Mouse (Mus musculus): ENCODE data around the gene Pilrb2.

The Pilrb2 gene

DNA sequence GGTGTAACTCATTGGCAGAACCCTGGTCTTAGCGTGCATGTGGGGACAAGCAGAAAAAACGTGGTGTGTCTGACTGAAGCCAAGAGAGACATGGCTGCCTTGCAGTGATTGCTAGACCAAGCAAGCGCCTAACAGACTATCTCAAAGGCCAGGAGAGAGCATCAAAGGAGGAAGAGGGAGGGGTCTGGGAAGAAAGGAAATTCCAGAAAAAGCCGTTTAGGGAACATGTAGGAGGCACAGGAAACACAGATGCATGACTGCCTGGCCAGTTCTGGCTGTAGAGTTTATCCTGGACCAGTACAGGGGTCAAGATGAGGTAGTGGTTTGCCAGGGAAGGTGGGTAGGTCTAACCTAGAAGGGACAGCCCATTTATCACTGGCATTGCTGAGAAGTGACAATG is 38.1 kb downstream of the Pilrb2 start:
- DNase-seq (ENCODE audit: low read depth, low spot score), result no peak

DNA sequence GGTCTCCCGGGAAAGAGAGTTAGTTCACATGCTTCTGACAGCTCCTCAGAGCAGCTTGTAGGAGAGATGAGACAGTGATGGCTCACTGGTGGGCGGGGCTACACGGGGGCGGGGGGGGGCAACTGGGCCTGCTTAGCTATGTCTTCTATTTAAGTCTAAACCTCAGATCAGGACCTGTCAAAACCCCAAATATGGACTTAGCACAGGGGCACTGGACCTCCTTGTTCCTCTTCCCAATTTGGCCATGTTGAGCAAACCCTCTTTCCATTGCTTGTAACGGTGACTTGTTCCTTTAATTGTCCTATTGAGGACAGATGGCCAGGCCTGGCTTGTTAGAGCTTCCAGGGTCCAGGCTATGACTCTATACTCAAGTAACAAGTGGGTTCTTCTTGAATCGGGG is 40.1 kb downstream of the Pilrb2 start:
- no peak for DNase-seq (ENCODE audit: low read depth, low spot score)

DNA sequence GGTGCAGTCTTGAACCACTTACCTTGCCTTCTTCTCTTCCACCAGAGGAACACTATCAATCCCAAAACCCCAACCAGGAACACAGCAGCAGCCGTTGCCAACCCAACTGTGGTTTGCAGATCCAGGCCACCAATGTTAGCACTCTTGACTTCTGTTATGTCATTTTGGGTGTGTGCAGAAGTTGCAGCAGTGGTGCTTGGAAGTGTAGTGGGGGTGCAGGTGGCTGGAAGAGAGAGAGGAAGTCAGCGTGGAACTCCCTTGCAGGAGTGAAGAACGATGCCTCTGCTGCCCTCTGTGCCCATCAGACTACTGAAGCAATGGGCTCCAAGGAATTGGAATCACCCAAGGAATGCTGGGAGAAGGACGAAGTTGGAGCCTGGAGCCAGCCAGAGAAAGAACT is 40.5 kb downstream of the Pilrb2 start:
- no peak for DNase-seq (ENCODE audit: low read depth, low spot score)

DNA sequence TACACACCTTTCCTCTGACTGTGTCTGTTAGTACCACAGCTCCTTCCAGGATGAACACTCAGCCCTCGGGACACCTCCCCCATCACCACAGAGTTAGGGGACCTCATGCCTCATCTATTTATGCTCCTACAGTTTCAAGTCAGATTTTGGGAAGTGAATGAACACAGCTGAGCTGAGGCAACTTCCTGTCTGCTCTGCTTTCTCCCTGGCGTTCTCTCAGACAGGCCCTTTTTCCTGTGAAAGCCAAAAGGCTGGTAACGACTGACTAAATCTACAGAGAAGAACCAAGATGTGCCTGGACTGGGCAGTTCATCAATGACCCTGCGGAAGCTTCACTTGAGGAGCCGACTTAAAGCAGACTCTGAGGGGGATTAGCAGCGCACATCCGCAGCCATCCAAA is 41.4 kb downstream of the Pilrb2 start:
- DNase-seq (ENCODE audit: low read depth, low spot score), result no peak

DNA sequence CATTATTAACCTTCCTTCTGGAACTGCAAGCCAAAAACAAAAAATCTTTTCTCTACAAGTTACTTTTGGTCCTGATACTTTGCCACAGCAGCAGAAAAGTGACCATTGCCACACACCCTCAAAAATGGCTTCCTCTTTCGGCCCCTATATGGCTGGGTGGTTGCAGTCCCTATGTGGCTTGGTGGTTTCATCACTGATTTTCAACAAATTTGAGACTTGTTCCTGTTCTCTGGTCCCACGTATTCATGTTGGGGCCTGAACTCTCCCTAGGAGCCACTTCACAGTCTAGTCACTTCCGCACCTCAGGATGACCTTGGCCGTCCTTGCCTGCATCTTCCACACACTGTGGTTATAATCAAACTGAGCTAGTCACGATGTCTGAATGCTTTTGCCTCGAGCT is 42.9 kb downstream of the Pilrb2 start:
- DNase-seq (ENCODE audit: low read depth, low spot score), result no peak

DNA sequence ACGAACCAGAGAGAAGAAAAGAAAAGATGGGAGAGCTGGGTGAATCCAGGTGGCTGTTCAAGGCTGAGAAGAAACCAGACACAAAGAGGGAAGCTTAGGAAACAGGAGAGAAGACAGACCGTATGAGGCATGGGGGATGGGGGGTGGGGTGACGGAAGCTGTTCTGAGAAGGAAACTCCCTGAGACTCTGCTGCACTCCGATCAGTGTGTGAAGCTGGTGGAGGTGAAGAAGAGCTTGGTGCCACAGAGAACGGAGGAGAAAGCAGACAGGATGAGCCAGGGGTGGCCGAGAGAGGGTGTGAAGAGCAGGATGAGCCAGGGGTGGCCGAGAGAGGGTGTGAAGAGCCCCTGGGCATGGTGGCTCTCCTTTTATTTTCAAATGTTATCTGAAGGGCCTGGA is 45.2 kb downstream of the Pilrb2 start:
- no peak for DNase-seq (ENCODE audit: low read depth, low spot score)

DNA sequence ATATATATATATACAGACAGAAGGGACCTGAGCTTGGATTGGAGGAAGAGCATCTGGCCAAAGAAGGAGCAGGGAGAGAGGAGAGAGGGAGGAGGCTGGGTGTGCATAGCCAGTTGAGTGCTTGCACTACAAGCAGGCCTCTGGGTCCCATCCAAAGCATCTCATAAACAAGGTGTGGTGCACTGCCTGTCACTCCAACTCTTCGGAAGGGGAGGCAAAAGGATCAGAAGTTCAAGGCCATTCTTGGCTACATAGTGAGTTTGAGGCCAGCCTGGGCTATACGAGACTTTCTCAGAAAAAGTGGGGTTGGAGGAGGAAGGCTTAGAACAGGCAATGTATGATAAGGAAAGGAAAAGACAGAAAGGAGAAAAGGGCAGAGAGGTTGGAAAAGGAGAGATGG is 45.6 kb downstream of the Pilrb2 start:
- DNase-seq (ENCODE audit: low read depth, low spot score), result no peak

DNA sequence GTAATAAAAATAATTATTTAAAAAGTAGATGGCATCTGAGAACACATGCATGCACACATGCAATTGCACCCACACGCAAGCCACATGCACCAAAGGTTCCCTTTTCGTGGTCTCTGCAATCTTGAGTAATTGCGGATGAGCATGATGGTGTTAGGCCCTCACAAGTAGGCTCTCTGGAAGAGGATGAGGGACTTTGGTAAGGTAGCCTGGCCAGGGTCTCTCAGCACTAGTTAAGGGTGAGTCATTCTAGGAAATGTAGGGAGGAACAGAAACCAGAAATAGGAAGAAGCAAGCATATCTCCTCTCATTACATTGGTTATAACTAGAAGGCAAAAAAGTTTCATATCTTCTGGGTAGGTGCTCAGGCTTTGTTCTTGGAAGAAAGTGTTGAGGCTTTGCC is 46.6 kb downstream of the Pilrb2 start:
- no peak for DNase-seq (ENCODE audit: low read depth, low spot score)

DNA sequence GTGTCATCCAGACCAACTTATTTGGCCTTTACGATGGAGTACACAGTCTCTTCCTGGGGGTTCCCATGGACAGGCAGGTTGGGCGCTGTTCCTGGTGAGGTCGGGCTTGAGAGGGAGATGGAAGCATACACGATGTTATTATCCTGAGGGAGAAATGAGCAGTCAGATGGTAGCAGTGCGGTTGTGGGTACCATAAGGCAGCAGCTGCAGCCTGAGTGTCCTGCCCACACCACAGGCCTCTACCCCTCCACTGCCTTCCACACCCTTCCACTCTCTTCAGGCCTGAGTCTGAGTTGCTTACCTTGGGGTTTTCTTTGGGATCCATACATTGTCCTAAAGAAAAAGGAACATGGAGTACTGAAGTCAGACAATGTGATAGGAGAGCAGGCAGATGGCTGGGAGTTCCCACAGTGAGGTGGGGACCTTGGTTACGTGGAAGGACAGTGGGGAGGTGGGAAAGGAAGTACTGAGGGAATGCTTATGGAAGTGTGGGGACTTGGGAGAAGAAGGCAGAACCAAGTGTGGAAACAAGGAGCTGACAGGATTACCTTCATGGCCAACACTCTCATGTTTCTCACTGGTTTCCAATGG is 48.1 kb downstream of the Pilrb2 start:
- DNase-seq (ENCODE audit: low read depth, low spot score), result no peak

DNA sequence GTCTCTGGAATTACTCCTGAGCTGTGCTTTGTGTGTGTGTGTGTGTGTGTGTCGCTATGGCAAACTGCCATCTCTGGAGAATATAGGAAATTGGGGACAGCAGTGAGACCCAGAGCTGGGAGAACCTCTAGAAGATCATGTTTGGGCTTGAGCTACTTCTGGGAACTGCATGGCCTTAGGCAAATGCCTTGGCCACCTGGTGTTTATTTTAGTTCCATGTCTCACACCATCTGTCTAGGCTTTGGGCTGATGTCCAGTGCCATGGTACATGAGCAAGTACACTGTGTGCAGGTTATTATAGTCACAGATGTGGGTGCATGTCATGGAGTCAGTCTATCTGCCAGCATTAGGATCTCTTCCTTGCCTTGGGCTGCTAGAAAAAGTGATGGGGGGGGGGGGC is 49.0 kb downstream of the Pilrb2 start:
- DNase-seq (ENCODE audit: low read depth, low spot score), result no peak

DNA sequence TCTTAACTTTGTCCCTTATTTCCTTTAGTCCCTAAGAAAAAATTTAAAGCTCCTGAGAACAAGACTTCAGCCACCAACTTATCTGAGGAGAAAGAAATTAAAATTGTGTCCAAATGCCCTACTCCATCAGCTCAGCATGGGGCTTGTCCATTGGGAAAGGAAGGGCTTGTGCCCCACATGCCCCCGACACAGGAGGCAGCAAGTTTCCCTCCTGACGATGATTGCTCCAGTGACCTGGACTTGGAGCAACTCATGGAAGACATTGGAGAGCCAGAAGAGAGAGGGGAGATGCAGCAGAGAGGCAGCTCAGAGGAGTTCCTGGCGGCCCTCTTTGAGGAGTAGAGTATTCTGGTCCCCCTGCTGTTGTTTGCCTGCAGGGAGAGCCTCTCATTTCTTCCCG is 49.5 kb downstream of the Pilrb2 start:
- no peak for DNase-seq (ENCODE audit: low read depth, low spot score)

DNA sequence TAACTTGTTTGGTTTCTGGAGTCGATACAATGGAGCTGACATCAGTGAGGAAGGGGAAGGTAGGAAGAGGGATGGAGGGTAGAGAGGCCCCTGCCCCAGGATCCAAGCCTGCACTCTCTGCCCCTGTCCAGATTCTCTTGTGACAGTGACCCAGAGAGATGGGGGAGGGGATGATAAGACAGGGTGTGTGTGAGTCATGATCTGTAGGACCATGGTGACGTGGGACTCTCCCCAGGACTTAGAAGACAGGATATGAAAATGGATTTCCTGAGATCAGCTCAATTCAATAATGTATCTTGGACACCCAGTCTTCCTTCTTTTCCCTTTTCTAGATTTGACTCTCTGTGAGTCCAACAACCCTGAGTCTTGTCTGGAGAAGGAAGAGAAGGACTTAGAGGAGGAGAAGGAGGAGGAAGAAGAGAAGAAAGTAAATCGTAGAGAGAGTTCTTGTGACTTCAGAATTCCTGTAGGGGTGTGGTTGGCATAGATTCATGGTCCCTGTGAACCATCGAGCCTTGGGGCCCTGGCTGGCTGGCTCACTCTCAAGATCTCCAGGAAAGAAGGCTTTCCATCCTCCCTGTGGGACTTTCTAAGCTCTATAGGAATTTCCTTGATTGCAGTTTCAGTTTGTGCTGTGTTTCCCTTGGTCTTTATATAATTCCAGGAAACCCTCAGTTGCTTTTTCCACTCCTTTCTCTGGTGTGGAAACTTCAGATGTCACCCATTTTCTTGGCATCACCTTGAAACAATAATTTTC is 54.0 kb downstream of the Pilrb2 start:
- DNase-seq (ENCODE audit: low read depth, low spot score), result no peak
